Mouse (Mus musculus) urinary bladder, adult 2 months (tissue): ENCODE measurements around the gene Satb2. TPM values are rescaled to one million over a fixed set of nuclear protein-coding genes. Genes with fewer than 3 reads are reported as not detected.
"Not testable (repeated sequence)": the region's sequence is repeated elsewhere in the genome, so short reads cannot be mapped to it uniquely, and the experiment has no call there.

Experiments
- DNase-seq: peaks from one replicate; pipeline ENCODE4 v3.0.0; 2022; ENCODE audit warnings: low spot score
- polyA plus RNA-seq: library from polyadenylated mRNA; depleted of rRNA; stranded (reverse); fragments of >200 nt; gene quantifications from 2 replicates; pipeline ENCODE4 v1.2.3, GENCODE M21; 2012

Gene Satb2
- polyA plus RNA-seq, 1 experiment: 0.34 TPM

DNA sequence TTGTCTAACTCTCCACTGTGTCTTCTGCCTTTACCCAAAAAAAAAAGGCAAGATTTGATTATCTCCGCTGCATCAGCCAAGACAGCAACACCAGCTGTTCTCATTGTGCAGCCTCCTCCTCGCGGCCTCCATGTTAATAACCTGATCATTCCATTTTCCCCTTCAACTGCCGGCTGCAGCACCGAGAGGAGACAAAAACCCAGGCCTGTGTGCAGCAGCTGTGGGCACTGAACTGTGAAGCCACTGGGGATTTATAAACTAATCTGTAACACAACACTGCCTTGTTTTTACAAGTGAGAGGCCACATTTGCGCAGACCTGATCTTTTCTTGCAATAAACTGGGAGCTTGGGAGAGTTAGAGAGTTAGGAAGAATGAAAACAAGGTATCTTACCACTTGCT lies 145.1 kb downstream of the Satb2 start:
- no peak for DNase-seq

DNA sequence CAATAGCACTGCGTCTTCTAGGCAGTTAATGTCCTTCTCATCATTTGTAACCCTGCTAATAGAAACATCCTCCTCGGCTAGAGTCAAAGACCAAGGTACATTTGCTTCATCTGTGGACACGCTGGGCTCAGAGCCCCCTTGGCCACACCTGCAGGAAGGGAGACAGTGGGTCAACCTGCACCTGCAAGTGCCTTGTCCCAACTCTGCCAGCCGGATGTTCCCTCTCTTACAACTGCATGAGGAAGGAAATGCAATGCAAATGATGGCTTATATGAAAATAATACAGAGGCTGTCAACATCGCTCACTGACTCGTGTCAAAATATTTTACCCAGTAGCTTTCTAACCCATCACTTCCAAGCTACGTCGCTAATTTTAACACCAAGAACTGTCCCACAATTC lies 145.7 kb downstream of the Satb2 start:
- DNase-seq: no peak

DNA sequence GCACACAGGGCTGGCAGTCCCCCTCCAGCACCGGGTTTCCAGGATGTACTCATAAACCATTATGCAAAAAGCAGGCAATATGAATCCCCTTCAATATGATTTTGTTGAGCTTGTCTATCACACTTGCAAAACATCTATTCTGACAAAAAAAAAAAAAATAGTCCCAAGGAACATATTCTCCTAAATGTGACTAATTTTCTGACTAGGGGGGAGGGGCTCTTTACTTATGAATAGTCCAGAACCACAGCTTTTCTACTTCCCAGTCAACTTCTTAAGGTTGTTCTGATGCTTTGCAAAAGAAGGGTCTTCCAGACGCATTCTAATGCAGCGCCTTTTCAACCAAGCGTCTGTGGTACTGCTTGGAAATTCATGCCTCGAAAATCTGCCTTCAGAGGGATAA lies 155.7 kb downstream of the Satb2 start:
- no peak for DNase-seq

DNA sequence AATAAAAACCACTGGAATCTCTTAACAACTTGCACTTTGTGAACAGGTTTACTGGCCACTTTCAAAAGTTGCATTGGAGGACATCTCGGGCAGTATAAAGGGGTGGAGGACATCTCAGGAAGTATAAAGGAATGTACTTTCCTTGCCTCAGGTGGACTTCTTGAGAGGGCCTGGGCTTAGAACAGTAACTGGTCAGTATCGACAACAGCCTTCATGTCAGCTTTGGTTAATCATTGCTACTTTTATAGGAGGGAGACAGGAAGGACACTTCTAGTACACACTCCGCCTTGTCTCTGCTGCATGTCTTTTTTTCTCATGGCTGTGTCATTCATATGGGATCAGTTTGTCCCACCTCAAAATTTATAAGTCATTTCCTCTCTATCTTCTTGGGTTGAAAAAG lies 156.4 kb downstream of the Satb2 start:
- no peak for DNase-seq

DNA sequence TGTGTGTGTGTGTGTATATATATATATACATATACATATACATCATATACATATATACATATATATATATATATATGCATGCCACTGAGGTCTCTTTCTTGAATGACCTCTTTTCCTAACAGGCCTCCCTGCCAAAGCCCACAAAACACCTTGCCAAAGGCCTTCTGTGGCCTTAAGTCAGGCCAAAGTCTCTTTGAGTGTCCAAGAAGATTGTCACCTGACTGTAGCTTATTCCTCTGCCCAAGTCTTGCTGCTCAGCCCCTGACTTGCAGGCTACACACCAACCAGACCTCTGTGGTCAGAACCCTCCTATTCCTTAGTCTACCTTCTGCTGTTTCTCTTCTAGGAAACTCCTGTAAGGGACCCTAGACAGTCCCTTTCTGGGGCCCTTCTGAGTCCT lies 164.9 kb downstream of the Satb2 start:
- no peak for DNase-seq

DNA sequence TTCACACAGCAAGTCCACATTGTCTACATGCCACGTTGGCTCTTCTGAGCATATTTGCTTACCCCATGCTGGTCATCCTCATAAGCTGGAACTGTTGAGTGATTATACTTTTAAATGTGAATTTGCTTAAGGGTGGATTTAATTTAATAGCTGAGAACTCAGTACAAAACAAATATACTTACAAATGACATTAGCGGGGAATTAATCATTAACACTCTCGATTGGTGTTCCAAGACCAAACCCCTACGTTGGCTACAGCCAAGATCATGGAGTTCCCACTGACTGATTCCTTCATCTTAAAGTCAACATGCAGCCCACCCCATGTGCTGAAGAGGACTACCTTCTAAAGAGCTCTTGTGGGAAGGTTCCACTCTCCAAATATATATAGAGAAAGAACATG lies 165.5 kb downstream of the Satb2 start:
- DNase-seq: no peak

DNA sequence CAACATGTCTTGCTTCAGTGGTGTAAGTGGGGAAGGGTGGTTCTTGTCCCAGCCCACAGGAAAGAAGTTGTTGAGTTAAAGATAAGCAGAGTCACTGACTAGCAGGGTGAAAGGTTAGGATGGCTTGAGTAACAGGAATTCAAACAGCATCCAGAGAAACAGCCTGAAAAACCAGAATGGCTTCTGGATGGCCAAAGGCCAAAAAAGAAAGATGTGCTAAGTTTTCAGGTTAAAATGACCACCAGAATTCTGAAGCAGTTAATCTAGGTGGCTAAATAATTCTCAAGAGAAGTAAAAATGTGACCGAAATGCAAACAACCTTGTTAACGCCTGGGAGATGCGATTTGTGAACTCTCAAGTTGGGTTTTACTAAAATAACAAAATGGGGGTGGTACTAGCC lies 167.0 kb downstream of the Satb2 start:
- DNase-seq: no peak

DNA sequence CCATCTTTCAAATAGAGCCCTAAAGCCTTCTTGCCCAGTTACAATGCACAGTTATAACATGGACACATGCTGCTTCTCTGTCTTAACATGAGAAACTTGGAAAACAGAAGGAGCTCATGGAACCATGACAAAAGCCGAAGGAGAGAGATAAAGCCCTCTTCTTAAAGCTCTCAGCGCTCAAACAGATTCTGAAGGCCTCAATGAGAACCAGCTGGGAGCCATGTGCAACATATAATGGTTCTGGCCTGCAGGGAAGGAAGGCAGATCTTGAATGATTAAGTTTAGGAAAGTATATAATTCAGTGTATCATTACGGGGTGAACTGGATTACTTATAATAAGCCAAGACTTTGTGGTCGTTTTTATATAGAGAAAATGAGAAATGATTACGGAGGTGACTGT lies 172.4 kb downstream of the Satb2 start:
- no peak for DNase-seq

DNA sequence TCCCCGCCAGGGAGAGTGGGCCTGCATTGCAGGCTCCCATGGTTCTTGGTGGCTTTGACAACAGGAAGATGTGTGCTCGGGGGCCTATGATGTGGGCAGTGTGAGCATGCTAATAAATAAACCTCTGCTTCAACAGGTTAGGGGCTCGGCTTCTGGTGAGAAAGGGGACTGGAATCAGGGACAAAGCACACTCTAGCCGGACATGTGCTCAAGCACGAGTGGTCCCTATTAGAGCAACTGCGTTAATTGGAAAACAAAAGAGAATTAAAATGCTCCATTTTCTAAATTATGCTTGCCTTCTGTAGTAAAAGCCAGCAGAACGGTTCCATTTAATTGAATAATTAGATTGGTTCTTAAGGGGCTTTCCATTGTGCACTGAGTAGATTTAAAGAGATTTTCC lies 177.8 kb downstream of the Satb2 start:
- no peak for DNase-seq

DNA sequence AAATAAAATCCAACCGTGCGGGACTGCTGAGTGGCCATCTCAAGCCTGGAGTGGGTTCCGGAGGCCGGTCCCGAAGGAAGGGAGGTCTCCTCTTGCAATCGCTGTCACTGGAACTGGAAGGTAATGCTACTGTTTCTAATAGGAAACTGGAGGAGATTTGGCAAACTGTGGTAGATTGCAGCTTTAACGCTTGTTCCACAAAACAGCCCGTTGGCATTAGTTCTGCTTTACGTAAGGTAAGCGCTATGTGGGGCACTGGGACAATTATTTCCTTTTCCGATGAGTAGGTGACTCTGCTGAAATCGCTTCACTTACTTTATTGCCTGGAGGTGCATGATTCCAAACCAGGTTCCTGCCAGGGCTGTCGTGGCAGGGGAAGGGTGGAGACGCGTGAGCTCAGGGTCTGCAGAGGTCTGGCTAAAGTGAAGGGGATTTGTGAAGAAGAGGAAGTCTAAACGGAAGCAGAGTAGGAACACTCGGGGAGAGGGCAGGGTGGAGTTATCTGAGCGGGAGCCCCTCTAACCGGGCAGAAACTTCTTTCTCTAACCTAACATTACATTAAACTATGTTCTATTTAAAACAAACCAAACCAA lies 183.3 kb downstream of the Satb2 start:
- DNase-seq: no peak

DNA sequence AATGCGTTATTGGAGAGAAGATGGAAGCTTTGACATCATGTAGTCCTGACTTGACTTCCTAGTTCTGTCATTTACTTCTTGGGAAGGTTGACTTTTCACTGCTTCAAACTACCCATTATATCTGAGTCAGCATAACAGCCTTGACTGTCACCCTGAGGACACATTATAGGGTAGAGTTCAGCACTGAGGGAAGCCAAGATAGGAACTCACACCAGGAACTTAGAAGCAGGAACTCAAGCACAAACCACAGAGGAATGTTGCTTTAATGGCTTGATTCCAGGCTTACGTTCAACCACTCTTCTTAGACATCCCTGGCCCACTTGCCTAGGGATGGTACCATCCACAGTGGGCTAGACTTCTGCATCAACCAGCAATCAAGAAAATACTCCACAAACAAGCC lies 188.8 kb downstream of the Satb2 start:
- no peak for DNase-seq

DNA sequence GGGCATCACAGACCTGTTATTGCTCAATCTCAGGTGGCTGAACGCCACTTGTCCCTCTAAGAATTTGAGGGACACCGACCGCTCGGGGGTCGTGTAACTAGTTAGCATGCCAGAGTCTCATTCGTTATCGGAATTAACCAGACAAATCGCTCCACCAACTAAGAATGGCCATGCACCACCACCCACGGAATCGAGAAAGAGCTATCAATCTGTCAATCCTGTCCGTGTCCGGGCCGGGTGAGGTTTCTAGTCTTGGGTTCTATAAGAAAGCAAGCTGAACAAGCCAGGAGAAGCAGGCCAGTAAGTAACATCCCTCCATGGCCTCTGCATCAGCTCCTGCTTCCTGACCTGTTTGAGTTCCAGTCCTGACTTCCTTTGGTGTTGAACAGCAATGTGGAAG lies 196.3 kb downstream of the Satb2 start:
- not testable (repeated sequence) for DNase-seq

DNA sequence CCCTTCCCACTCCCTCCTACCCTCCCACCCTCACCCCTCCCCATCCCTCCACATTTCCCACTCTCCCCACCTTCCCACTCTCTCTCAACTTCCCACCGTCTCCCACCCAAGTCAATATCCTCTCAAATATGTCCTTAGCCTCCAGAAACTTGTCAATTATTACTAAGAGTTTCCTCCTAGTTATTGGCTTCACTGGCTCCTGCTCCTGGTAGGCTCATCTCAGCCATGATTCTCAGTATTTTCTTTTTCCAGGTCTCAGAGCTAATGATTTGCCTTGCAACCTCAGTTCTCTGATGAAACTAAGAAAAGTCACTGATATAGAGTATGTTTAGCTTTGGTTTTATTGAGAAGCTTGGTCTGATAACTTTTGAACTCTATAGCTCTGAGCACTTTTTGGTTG lies 214.2 kb downstream of the Satb2 start:
- DNase-seq: no peak

DNA sequence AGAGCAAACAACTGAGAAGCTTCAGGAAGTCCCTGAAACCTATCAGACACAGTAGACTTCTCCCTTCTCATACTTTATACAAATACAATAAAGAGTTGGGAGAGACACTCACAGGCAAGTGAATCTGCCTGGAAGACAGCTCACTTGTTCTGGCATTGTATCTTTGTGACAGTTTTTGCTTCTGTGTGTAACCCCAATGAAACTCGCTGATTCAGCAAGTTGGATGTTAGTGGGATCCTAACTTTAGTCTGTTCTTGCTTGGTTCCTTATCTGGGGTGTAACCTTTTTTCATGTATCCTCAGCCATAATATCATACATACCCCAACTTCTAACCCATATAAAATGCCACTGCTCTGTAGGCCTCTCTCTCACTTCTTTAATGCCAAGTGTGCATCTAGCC lies 216.9 kb downstream of the Satb2 start:
- DNase-seq: no peak

DNA sequence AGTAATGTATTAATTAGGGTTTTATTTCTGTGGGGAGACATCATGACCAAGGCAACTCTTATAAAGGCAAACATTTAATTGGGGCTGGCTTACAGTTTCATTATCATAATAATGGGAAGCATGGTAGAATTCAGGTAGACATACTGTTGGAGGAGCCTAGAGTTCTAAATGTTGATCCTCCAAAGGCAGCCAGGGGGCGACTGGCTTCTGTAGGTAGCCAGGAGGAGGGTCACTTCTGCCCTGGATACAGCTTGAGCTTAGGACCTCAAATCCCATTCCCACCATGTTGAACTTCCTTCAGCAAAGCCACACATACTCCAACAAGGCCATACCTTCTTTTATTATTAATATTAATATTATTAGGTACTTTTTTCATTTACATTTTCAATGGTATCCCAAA lies 225.2 kb downstream of the Satb2 start:
- no peak for DNase-seq

DNA sequence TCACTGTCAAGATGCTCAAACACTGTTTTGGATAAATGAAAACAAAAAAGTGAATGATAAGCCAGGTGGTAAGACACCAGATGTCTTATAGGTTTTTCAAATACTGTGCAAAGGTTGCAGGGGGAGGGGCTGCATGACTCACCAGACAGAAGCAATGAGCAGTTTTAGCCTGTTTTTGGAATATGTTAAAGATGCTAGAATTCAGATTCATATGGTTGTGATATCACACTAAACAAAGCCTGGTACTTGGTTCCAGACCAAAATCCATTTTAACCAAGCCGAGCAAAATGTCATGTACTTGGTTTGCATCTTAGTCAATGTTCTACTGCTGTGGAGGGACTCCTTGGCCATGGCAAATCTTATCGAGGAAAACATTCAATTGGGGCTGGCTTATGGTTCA lies 227.8 kb downstream of the Satb2 start:
- DNase-seq: no peak

DNA sequence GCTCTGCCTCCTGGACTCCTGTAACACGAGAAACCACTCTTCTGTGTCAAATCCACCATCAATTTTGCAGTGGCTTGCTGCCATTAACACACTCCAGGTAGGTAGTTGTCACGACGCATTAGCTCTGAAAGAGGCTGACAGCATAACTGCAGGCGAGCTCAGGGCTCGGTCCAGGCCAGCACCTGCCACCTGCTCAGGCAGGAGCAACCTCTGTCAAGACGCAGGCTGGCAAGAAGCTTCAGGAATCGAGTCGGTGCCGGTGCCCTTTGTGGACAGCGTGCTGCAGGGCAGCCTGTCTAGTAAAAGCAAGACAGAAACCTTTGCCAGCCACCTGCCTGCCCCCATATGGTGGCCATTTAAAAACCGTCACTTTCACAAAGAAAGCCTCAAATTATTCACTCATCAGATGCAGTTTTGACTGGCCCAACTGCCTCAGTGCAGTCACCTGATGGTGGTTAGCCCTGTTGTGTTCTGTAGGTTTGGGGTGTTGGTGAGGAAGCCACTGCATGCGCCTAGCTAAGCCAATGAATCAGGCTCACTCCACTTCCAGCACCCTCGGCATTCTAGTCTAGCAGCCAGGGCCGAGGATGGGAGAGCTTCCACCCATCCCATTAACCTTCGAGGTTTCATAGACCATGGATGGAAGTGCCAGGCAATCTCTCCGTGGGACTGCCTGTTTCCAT lies 228.7 kb downstream of the Satb2 start:
- DNase-seq: no peak

DNA sequence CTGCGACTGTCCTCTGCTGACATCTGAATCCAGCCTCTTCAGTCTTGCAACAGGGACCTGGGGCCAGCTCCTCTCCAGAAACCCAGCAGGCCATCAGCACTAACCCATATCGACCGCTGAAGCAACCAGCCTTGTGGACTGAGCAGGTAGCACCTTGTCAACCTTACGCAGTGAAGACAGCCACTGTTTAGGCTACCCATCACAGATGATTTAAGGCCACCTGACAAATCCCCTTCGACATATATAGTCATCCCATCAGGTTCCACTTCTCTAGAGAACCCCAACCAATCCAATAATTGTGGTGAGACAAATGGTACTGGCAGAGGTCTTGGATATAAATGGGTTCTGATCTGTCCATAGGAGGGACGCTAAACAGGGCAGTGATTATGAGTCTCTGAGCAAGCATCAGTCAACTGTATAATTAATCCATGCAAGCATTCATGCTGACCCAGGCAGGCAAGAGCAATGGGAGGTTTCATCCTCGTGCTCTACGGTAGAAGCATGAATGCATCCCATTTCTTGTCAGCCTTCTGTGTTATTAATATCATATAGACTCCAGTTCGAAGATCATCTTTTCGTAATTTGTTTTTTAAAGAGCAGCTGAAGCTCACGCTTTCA lies 229.5 kb downstream of the Satb2 start:
- DNase-seq: no peak
